Mouse (Mus musculus): ENCODE results near the gene Stau1. TPM values are rescaled to one million over a fixed set of nuclear protein-coding genes. Genes with fewer than 3 reads are reported as not detected.

The Stau1 gene
- polyA plus RNA-seq, 1 experiment from 2014 or later, result 69.6 TPM

DNA sequence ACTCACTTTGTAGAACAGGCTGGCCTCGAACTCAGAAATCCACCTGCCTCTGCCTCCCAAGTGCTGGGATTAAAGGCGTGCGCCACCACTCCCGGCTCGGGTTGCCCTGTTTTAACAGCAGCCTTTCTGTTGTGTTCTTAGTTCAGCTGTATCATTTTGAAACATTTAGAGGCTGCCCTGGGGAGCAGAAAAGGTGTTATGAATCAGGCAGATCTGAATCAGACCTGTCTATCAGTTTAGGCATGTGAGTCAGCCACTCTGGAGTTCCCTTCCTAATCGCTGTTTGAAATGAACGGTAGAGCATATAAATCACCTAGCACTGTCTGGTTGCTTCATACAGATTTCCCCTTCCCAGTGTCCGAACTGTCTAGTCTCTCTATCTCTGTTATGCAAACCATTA lies 85.6 kb downstream of the Stau1 start:
- H3K9me3 ChIP-seq (replicated peaks), result no peaks in the 10 kb centered on the region
- 91% methylated on average over 8 of the region's 8 CpGs for WGBS
- H3K9ac ChIP-seq, result no peak overlapping the region
- peaks cover 8% of the 10 kb centered on the region for H3K36me3 ChIP-seq
- H3K4me3 ChIP-seq, result no peak overlapping the region
- peaks cover 23% of the 10 kb centered on the region for H3K4me1 ChIP-seq (replicated peaks)
- H3K27me3 ChIP-seq (replicated peaks), result no peaks in the 10 kb centered on the region
- ATAC-seq (ENCODE audit: insufficient number of reproducible peaks, low FRiP score), result no peak
- H3K27ac ChIP-seq (ENCODE audit: poor library complexity, severe bottlenecking), result no peak overlapping the region
- H3K4me2 ChIP-seq, result no peak overlapping the region

DNA sequence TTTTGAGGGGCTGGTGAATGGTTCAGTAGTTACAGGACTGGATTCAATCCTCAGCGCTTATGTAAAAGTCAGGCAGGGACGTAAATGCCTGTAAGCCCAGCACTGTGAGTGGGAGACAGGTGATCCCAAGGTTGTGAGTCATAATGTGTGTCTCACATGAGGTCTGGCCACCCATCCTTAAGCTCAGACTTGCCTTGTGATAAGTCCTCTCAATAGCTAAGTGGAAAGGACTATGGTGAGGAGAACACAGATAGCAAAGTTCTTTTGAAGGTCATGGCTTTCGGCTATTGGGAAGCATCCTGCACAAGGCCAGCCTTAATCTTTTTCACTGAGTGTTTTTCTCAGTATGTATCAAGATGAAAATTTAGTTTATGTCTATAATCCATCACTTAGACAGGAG lies 86.4 kb downstream of the Stau1 start:
- peaks cover 26% of the 10 kb centered on the region for H3K4me1 ChIP-seq (replicated peaks)

DNA sequence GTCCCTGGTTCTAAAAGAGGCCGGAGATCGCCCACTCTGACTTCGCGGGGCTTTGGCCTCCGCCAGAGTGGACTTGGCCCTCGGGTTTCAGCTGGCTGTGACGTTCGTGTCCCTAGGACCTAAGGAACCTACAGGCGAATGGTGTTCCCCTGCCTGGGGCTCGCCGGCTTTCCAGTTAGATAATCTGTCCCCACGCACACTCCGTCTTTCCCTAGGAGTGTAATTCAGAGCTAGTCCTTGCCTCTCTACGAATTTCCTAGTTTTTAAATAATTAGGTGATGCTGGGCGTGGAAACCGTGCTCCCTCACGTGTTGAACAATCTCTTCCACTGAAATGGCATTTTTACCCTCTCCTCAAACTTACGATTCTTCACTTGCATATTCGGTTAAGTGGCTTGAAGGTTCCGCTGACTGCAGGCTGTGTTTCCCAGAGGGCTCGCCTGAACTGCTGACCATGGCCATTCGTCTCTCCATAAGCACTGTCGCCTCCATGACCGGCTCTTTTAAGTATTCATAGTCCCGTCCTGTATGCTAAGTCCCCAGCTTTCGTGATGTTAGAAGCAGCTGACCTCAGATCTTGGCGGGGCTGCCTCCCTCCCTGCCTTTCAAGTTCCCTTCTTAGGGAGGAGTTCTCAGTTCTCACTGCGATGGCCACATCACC lies 89.4 kb downstream of the Stau1 start:
- WGBS, result under 1% methylated on average over 28 of the region's 28 CpGs
- Histone ChIP-seq H3K9me3 (replicated peaks) (no peaks in the 10 kb centered on the region), H3K36me3 (peaks cover 9% of the 10 kb centered on the region), H3K4me3 (peak overlapping the region; percentile 78), H3K4me1 (replicated peaks) (peaks cover 18% of the 10 kb centered on the region), H3K4me2 (peak overlapping the region; percentile 96), H3K9ac (peak overlapping the region; percentile 88), H3K27ac (ENCODE audit: poor library complexity, severe bottlenecking) (peak overlapping the region; percentile 99), H3K27me3 (replicated peaks) (no peaks in the 10 kb centered on the region)
- ATAC-seq (ENCODE audit: insufficient number of reproducible peaks, low FRiP score), result peak; percentile 22

More for the DNA sequence above, 86.4 kb downstream of the Stau1 start:
- Histone ChIP-seq H3K9ac (no peak overlapping the region), H3K36me3 (peaks cover 8% of the 10 kb centered on the region), H3K27ac (ENCODE audit: poor library complexity, severe bottlenecking) (no peak overlapping the region; the same call in 1 of the 2 replicates), H3K4me2 (no peak overlapping the region), H3K27me3 (replicated peaks) (no peaks in the 10 kb centered on the region), H3K4me3 (no peak overlapping the region), H3K9me3 (replicated peaks) (no peaks in the 10 kb centered on the region)
- 73% methylated on average over 3 of the region's 3 CpGs for WGBS
- no peak for ATAC-seq (ENCODE audit: insufficient number of reproducible peaks, low FRiP score)

DNA sequence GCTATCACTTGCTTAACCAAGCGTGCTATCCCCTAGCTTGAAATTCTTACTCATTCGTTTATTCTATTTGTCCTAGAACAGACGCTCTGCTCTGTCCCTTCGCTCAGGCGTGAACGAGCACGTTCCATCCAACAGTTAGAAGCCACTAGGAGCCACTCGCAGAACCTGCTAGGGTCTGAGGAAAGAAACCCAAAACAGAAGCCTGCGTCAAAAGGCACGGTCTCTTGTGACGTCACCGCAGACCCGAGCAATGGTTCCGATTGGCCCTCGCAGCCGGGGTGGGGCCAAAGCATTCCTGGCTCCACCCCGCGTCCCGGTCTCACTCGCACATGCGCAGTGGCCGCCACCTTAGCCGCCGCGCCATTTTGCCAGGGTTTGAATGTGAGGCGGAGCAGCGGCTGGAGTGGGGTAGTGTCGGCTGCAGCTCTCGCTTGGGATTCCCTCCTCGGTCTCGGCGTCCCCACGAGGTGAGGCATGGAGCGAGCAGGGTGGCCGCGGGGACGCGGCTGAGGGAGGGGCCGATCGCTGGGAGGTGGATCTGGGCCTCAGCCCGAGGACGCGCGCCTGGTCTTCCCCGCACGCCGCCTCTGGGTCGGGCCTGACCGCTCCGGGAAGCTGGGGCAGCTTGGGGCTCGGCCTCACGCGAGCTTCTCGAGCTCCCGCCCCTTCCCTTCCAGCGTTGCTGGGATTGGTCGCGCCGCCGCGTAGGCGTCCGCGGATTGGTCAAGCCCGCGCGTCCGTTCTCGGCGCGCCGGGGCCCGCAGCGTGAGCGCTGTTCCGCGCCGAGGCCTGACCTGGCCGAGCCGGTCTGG lies 90.2 kb downstream of the Stau1 start, which contains the start of gene Cse1l:
Gene Cse1l, plus strand, starts transcription at position 330 of the 812 bp plus-strand sequence.
- H3K4me3 ChIP-seq, result peak within 1 kb of the TSS; percentile 78
- no peaks in the 10 kb centered on the region for H3K27me3 ChIP-seq (replicated peaks)
- WGBS, result under 1% methylated on average over 78 of the region's 80 CpGs
- H3K4me2 ChIP-seq, result peak within 1 kb of the TSS; percentile 96
- peak within 1 kb of the TSS; percentile 88 for H3K9ac ChIP-seq
- H3K27ac ChIP-seq (ENCODE audit: poor library complexity, severe bottlenecking), result peak within 1 kb of the TSS; percentile 99
- peaks cover 18% of the 10 kb centered on the region for H3K4me1 ChIP-seq (replicated peaks)
- peak; percentile 97 for ATAC-seq (ENCODE audit: insufficient number of reproducible peaks, low FRiP score)
- peaks cover 4% of the 10 kb centered on the region for H3K9me3 ChIP-seq (replicated peaks)
- peaks cover 10% of the 10 kb centered on the region for H3K36me3 ChIP-seq

DNA sequence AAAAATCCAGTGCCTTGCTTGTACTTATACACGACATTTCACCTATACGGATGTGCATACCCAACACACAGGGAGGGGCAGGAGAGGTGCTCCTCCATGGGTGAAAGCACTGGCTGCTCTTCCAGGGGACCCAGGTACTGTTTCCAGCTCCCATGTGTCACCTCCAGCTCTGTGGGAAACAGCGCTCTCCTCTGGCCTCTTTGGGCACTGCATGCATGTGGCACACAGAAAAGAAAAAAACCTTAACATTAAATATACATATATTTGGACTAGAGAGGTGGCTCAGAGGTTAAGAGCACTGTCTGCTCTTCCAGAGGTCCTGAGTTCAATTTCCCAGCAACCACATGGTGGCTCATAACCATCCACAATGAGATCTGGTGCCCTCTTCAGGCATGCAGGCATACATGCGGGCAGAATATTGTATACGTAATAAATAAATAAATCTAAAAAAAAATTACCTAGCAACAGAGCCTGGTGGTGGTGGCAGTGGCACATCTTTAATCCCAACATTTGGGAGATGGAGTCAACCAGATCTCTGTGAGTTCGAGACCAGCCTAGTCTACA lies 92.3 kb downstream of the Stau1 start:
- no peak for ATAC-seq (ENCODE audit: insufficient number of reproducible peaks, low FRiP score)
- H3K4me1 ChIP-seq (replicated peaks), result peaks cover 13% of the 10 kb centered on the region
- H3K4me3 ChIP-seq, result no peak overlapping the region
- H3K27ac ChIP-seq (ENCODE audit: poor library complexity, severe bottlenecking), result no peak overlapping the region
- no peak overlapping the region for H3K9ac ChIP-seq
- 0 out of 2 replicates have a peak, but pooled peaks cover 2% of the 10 kb centered on the region for H3K36me3 ChIP-seq
- H3K27me3 ChIP-seq (replicated peaks), result no peaks in the 10 kb centered on the region
- H3K4me2 ChIP-seq, result no peak overlapping the region
- 91% methylated on average over 6 of the region's 6 CpGs for WGBS
- peaks cover 4% of the 10 kb centered on the region for H3K9me3 ChIP-seq (replicated peaks)

DNA sequence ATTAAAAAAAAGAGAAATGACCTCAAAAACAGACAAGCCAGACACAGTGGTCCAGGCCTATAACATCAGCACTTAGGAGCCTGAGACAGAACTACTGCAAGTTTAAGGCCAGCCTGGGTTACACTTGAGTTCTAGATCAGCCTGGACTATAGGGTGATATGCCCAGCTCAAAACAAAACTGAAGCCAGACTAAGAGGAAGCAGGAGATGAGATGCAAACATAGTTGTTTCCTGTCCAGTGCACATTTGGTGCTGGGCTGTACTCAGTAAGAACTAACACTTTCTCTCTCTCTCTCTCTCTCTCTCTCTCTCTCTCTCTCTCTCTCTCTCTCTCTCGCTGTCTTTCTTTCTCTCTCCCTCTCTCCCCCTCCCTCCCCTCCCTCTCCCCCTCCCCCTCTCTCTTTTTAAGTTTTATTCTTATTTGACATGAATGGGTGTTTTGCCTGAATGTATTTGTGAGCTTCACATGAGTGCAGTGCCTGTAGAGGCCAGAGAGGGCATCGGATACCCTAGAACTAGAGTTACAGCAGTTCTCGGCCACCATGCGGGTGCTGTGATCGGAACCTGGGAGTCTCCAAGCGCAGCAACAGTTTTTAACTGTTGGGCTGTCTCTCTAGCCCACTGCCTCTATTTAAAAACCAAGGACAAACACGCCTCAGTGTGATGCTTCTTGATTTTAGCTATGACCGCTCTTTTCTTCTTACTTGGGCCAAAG lies 95.2 kb downstream of the Stau1 start:
- Histone ChIP-seq H3K9ac (no peak overlapping the region), H3K4me2 (no peak overlapping the region), H3K27ac (ENCODE audit: poor library complexity, severe bottlenecking) (no peak overlapping the region), H3K9me3 (replicated peaks) (peaks cover 4% of the 10 kb centered on the region), H3K27me3 (replicated peaks) (no peaks in the 10 kb centered on the region), H3K36me3 (peaks cover 16% of the 10 kb centered on the region), H3K4me1 (replicated peaks) (0 out of 2 replicates have a peak, but pooled peaks cover 3% of the 10 kb centered on the region), H3K4me3 (no peak overlapping the region)
- WGBS, result 91% methylated on average over 8 of the region's 8 CpGs
- no peak for ATAC-seq (ENCODE audit: insufficient number of reproducible peaks, low FRiP score)

DNA sequence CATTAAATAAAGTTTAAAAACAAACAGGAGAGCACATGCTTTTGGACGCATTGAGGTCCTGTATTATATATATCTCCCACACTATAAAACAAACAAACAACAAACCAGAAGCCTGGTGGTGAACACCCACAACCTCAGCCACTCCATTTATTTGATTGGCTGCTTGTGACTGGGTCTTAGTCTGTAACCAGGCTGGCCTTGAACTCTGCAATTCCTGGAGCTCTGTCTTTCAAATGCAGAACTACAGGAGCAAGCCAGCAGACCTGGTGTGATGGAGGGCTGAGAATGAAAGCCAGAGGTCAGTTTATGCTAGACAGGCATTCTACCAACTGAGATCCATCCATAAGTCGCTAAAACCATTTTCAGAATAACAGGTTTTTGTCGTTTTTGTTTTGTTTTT lies 96.4 kb downstream of the Stau1 start:
- H3K9me3 ChIP-seq (replicated peaks), result peaks cover 4% of the 10 kb centered on the region
- H3K27ac ChIP-seq (ENCODE audit: poor library complexity, severe bottlenecking), result no peak overlapping the region
- no peak for ATAC-seq (ENCODE audit: insufficient number of reproducible peaks, low FRiP score)
- no peaks in the 10 kb centered on the region for H3K4me1 ChIP-seq (replicated peaks)
- 69% methylated on average over 3 of the region's 3 CpGs for WGBS
- H3K27me3 ChIP-seq (replicated peaks), result no peaks in the 10 kb centered on the region
- no peak overlapping the region for H3K9ac ChIP-seq
- H3K4me3 ChIP-seq, result no peak overlapping the region
- H3K4me2 ChIP-seq, result no peak overlapping the region
- H3K36me3 ChIP-seq, result peaks cover 24% of the 10 kb centered on the region

DNA sequence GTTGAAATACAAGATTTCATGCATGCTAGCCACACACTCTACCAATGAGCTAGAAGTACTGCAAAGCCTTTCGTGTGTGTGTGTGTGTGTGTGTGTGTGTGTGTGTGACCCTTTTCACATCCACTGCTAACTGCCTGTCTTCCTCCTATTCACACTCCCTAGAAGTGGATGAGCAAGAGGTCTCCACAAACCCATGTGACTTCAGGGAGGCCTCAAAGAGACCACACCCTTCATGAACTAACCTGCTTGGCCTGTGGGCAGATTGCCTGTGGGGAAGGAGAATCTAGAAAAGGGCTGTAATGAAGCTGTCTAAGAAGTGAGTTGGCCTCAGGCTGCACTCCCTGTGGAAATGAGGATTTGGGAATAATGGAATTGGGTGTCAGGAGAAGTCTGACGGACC lies 96.9 kb downstream of the Stau1 start:
- Histone ChIP-seq H3K36me3 (peaks cover 30% of the 10 kb centered on the region), H3K4me2 (no peak overlapping the region), H3K27me3 (replicated peaks) (no peaks in the 10 kb centered on the region), H3K4me1 (replicated peaks) (no peaks in the 10 kb centered on the region), H3K27ac (ENCODE audit: poor library complexity, severe bottlenecking) (no peak overlapping the region), H3K4me3 (no peak overlapping the region), H3K9ac (no peak overlapping the region), H3K9me3 (replicated peaks) (peaks cover 4% of the 10 kb centered on the region)
- no peak for ATAC-seq (ENCODE audit: insufficient number of reproducible peaks, low FRiP score)
- 85% methylated on average over 2 of the region's 2 CpGs for WGBS

Other genes with a start within 250 kb of the Stau1 start
- gene Trp53rkb, start 203.8 kb downstream of the Stau1 start, polyA plus RNA-seq (2016; fragmentation: Nextera tagmentation; extraction: Ambion mirVana), result 5.5 and 6.1 TPM in 2 replicates
- 10.1 and 11.1 TPM in 2 replicates for gene Arfgef2, start 190.7 kb downstream of the Stau1 start, polyA plus RNA-seq (2016; fragmentation: Nextera tagmentation; extraction: Ambion mirVana)
- gene Cse1l, start 90.3 kb downstream of the Stau1 start, polyA plus RNA-seq (2016; fragmentation: Nextera tagmentation; extraction: Ambion mirVana), result 123 and 131 TPM in 2 replicates
- gene Ddx27, start 18.9 kb upstream of the Stau1 start, polyA plus RNA-seq (2016; fragmentation: Nextera tagmentation; extraction: Ambion mirVana), result 33.7 and 35.8 TPM in 2 replicates
- gene Znfx1, start 66.7 kb upstream of the Stau1 start, polyA plus RNA-seq (2016; fragmentation: Nextera tagmentation; extraction: Ambion mirVana), result 9.8 and 10.4 TPM in 2 replicates
- gene Kcnb1, start 193.9 kb upstream of the Stau1 start, polyA plus RNA-seq (2016; fragmentation: Nextera tagmentation; extraction: Ambion mirVana), result 0.24 and 0.30 TPM in 2 replicates
- 22.5 and 22.9 TPM in 2 replicates for gene Ptgis, start 244.3 kb upstream of the Stau1 start, polyA plus RNA-seq (2016; fragmentation: Nextera tagmentation; extraction: Ambion mirVana)

Measured in heart, embryonic 12.5 days (tissue).